Mouse (Mus musculus) hindbrain, embryonic 16.5 days (tissue): ENCODE data around the gene Ninj2. TPM values are rescaled to one million over a fixed set of nuclear protein-coding genes. Genes with fewer than 3 reads are reported as not detected.

Experiments
- ATAC-seq: fragments of 200-750 bp; cut with Nextera tagmentation; 2 replicates; pipeline ENCODE4 v1.8.0; 2017; ENCODE audit warnings: moderate TSS enrichment, moderate library complexity
- H3K27ac ChIP-seq: fragments of 300-500 bp; sonication (generic); 2 replicates; pipeline ENCODE4 v1.5.1; 2014; ENCODE audit warnings: low read depth, mild to moderate bottlenecking, control low read depth, low read length, moderate library complexity
- H3K27me3 ChIP-seq: fragments of 300-500 bp; sonication (generic); replicated peaks from 2 replicates; pipeline ENCODE4 v1.6.1; 2014; ENCODE audit warnings: low read length; ENCODE audit not compliant: control insufficient read depth, insufficient read depth
- H3K36me3 ChIP-seq: fragments of 300-500 bp; sonication (generic); 2 replicates; pipeline ENCODE4 v1.6.1; 2014; ENCODE audit warnings: mild to moderate bottlenecking, low read length, moderate library complexity, mixed read lengths; ENCODE audit not compliant: control insufficient read depth, insufficient read depth
- H3K4me1 ChIP-seq: fragments of 300-500 bp; sonication (generic); 2 replicates; pipeline ENCODE4 v1.6.1; 2014; ENCODE audit warnings: low read depth, low read length; ENCODE audit not compliant: control insufficient read depth, insufficient read depth
- H3K4me2 ChIP-seq: fragments of 300-500 bp; sonication (generic); 2 replicates; pipeline ENCODE4 v1.6.1; 2014; ENCODE audit warnings: mild to moderate bottlenecking, low read length, control low read depth, moderate library complexity
- H3K4me3 ChIP-seq: fragments of 300-500 bp; sonication (generic); 2 replicates; pipeline ENCODE4 v1.5.1; 2014; ENCODE audit warnings: mild to moderate bottlenecking, low read length, control low read depth, moderate library complexity
- H3K9ac ChIP-seq: fragments of 300-500 bp; sonication (generic); 2 replicates; pipeline ENCODE4 v1.6.1; 2014; ENCODE audit warnings: low read depth, mild to moderate bottlenecking, control low read depth, low read length, moderate library complexity
- H3K9me3 ChIP-seq: fragments of 300-500 bp; sonication (generic); 2 replicates; pipeline ENCODE4 v1.6.1; 2014; ENCODE audit warnings: mild to moderate bottlenecking, low read length, moderate library complexity; ENCODE audit not compliant: control insufficient read depth
- WGBS: fragments of 180-500 bp; shearing (Covaris S2); extraction: QIAGEN DNeasy Blood & Tissue Kit; methylation state at CpG from one replicate; pipeline ENCODE4 v1.1.7; 2014; 5-methylcytosine and 5-hydroxymethylcytosine counted together
- polyA plus RNA-seq: library from polyadenylated mRNA; unstranded; fragments of >200 nt; fragmentation: Nextera tagmentation; extraction: Ambion mirVana; gene quantifications from 2 replicates; pipeline ENCODE4 v1.2.1, GENCODE M21; 2015

Gene Ninj2
- polyA plus RNA-seq, 1 experiment from 2014 or later: not detected

DNA sequence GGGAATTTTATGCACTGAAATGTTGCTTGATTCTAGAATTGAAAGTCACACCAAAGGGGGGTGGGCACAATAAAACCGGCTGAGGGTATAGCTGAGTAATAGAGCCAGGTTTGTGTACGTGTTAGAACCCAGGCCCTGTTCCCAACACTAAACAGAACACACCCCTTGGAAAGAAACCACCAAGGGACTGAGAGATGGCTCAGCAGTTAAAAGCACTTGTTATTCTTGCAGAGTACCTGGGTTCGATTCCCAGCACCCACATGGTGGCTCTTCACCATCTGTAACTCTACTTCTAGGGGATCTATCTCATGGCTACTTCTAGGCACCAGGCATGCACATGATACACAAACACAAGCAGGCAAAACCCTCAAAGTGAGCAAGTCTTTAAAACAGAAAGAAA, 20.7 kb downstream of the Ninj2 start:
- no peak overlapping the region for H3K9ac ChIP-seq
- no peaks in the 10 kb centered on the region for H3K36me3 ChIP-seq
- H3K27me3 ChIP-seq: no peaks in the 10 kb centered on the region
- peaks cover 3% of the 10 kb centered on the region; the same call in 1 of the 2 replicates for H3K4me1 ChIP-seq
- no peaks in the 10 kb centered on the region for H3K9me3 ChIP-seq
- 95% methylated on average over 3 of the region's 3 CpGs for WGBS
- H3K4me2 ChIP-seq: no peak overlapping the region
- no peak for ATAC-seq
- no peak overlapping the region for H3K27ac ChIP-seq
- no peak overlapping the region for H3K4me3 ChIP-seq

GRCm38 (mm10) chr6:120114271-120114670, 21.1 kb downstream of the Ninj2 start:
- Histone ChIP-seq H3K9me3 (no peaks in the 10 kb centered on the region), H3K4me3 (no peak overlapping the region), H3K4me2 (no peak overlapping the region), H3K27me3 (no peaks in the 10 kb centered on the region), H3K4me1 (peaks cover 3% of the 10 kb centered on the region; the same call in 1 of the 2 replicates), H3K9ac (no peak overlapping the region), H3K27ac (no peak overlapping the region), H3K36me3 (no peaks in the 10 kb centered on the region)
- ATAC-seq: no peak
- no CpG with 5 or more reads among the region's 1 CpGs for WGBS

DNA sequence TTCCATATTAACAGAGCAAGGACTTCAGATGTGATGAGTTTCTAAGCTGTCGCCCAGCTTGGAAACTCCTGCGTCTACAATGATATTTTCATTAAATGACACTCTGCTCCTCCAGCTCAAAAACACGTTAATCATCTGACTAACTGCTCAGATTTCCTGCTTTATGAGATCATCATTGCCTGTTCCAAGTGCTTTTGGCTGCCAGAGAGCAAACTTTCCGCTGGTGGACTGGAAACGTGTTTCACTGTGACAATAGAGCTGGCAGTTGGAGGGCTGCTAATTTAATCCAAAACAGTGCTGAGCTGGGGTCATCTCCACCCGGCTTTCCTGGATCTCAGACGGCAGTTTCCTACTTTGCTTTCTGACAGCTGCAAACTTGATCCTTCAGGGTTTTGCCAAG, 21.5 kb downstream of the Ninj2 start:
- Histone ChIP-seq H3K27ac (no peak overlapping the region), H3K9me3 (no peaks in the 10 kb centered on the region), H3K27me3 (no peaks in the 10 kb centered on the region), H3K36me3 (no peaks in the 10 kb centered on the region), H3K4me1 (peaks cover 3% of the 10 kb centered on the region; the same call in 1 of the 2 replicates), H3K9ac (no peak overlapping the region), H3K4me2 (no peak overlapping the region), H3K4me3 (no peak overlapping the region)
- 23% methylated on average over 7 of the region's 7 CpGs for WGBS
- no peak for ATAC-seq

- no peak for ATAC-seq
- Histone ChIP-seq H3K27ac (no peak overlapping the region), H3K4me2 (no peak overlapping the region), H3K9me3 (no peaks in the 10 kb centered on the region), H3K36me3 (no peaks in the 10 kb centered on the region), H3K4me1 (peaks cover 3% of the 10 kb centered on the region; the same call in 1 of the 2 replicates), H3K27me3 (no peaks in the 10 kb centered on the region), H3K9ac (no peak overlapping the region), H3K4me3 (no peak overlapping the region)
- WGBS: 58% methylated on average over 3 of the region's 3 CpGs
These were observed 22.3 kb downstream of the Ninj2 start for GRCm38 (mm10) chr6:120115443-120115842.

DNA sequence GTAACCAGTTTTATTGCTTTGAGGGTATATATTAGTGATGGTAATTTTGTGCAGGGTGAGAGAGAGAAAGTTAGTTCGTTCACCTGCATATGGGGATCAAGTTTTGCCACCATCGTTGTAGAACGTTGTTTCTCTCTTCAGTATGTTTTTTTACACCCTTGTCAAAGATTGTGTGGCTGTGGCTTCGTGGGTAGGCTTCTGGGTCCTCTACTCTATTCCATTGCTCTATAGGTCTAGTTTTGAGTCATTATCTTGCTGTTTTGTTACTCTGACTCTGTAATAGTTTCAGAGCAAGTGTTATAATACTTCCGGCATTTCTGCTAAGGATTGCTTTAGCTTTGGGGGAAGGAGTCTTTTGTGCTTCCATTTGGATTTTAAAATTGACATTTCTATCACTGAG, 26.7 kb downstream of the Ninj2 start:
- Histone ChIP-seq H3K4me3 (no peak overlapping the region), H3K27me3 (no peaks in the 10 kb centered on the region), H3K36me3 (no peaks in the 10 kb centered on the region), H3K4me1 (no peaks in the 10 kb centered on the region), H3K9me3 (no peaks in the 10 kb centered on the region), H3K9ac (no peak overlapping the region), H3K4me2 (no peak overlapping the region), H3K27ac (no peak overlapping the region)
- no peak for ATAC-seq
- 80% methylated on average over 5 of the region's 5 CpGs for WGBS

GRCm38 (mm10) chr6:120124688-120125087, 31.5 kb downstream of the Ninj2 start:
- Histone ChIP-seq H3K4me2 (no peak overlapping the region), H3K4me1 (no peaks in the 10 kb centered on the region), H3K27ac (no peak overlapping the region), H3K9ac (no peak overlapping the region), H3K36me3 (no peaks in the 10 kb centered on the region), H3K27me3 (no peaks in the 10 kb centered on the region), H3K4me3 (no peak overlapping the region), H3K9me3 (no peaks in the 10 kb centered on the region; the same call in 1 of the 2 replicates)
- WGBS: 97% methylated on average over 7 of the region's 7 CpGs
- no peak for ATAC-seq

- 91% methylated on average over 8 of the region's 8 CpGs for WGBS
- H3K9ac ChIP-seq: no peak overlapping the region
- no peaks in the 10 kb centered on the region for H3K27me3 ChIP-seq
- H3K4me2 ChIP-seq: no peak overlapping the region
- H3K27ac ChIP-seq: no peak overlapping the region
- no peaks in the 10 kb centered on the region; the same call in 1 of the 2 replicates for H3K9me3 ChIP-seq
- ATAC-seq: no peak
- no peaks in the 10 kb centered on the region for H3K4me1 ChIP-seq
- H3K36me3 ChIP-seq: no peaks in the 10 kb centered on the region
- H3K4me3 ChIP-seq: no peak overlapping the region
These were observed 33.3 kb downstream of the Ninj2 start for GRCm38 (mm10) chr6:120126456-120126855.

- H3K4me3 ChIP-seq: no peak overlapping the region
- ATAC-seq: no peak
- H3K36me3 ChIP-seq: no peaks in the 10 kb centered on the region
- H3K9me3 ChIP-seq: no peaks in the 10 kb centered on the region; the same call in 1 of the 2 replicates
- H3K9ac ChIP-seq: no peak overlapping the region
- H3K4me2 ChIP-seq: no peak overlapping the region
- 98% methylated on average over 7 of the region's 7 CpGs for WGBS
- no peaks in the 10 kb centered on the region for H3K27me3 ChIP-seq
- H3K4me1 ChIP-seq: no peaks in the 10 kb centered on the region
- no peak overlapping the region for H3K27ac ChIP-seq
These were observed 34.2 kb downstream of the Ninj2 start for GRCm38 (mm10) chr6:120127321-120127720.

DNA sequence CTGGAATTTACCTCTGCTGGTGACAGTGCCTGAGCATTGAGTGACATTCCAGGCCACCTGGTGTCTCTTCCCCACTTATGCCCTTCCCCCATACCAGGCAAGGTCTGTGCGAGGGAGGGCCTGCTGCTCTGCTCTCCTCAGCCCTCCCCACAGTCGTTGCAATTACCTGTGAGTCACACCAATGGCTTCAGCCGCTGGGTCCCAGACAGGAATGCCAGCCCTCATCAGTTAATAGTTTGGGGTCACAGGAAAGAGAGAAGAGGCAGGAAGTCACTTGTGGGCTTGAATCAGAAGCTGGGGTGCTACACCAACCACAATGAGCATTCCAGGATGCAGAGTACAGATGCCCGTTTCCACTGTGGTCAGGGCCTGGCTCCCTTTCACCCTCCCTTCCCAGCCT, 41.6 kb downstream of the Ninj2 start:
- ATAC-seq: no peak
- no peaks in the 10 kb centered on the region for H3K4me1 ChIP-seq
- no peaks in the 10 kb centered on the region for H3K27me3 ChIP-seq
- H3K4me2 ChIP-seq: no peak overlapping the region
- H3K9ac ChIP-seq: no peak overlapping the region
- WGBS: 82% methylated on average over 4 of the region's 4 CpGs
- H3K27ac ChIP-seq: no peak overlapping the region
- H3K9me3 ChIP-seq: no peaks in the 10 kb centered on the region
- H3K36me3 ChIP-seq: no peaks in the 10 kb centered on the region
- H3K4me3 ChIP-seq: no peak overlapping the region

DNA sequence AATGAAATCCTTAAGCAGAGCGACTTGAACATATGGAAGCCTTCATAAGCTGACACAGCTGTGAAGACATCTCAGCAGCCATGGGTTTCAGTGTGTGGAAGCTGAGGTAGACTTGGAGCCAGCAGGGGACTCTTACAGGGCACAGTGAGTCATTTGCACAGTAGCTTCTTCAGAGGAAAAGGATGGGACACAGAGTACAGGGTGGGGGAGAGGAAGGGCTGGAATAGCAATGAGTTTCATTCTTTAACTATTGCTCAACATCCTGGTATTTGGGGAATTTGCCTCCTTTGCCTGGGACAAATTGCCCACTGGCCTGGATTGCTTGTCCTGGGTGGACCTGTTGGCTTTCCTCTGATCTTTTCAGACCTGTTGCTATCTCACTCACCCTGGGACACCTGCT, 52.3 kb downstream of the Ninj2 start:
- Histone ChIP-seq H3K4me2 (no peak overlapping the region), H3K4me1 (no peaks in the 10 kb centered on the region), H3K4me3 (no peak overlapping the region), H3K36me3 (no peaks in the 10 kb centered on the region), H3K9me3 (no peaks in the 10 kb centered on the region), H3K9ac (no peak overlapping the region), H3K27me3 (no peaks in the 10 kb centered on the region), H3K27ac (no peak overlapping the region)
- whole genome bisulfite sequencing: 84% methylated on average over 1 of the region's 1 CpGs
- no peak for ATAC-seq
